Mouse (Mus musculus): ENCODE data around the gene Phlda2. TPM values are rescaled to one million over a fixed set of nuclear protein-coding genes. Genes with fewer than 3 reads are reported as not detected.

Gene Phlda2
- total and polyA plus RNA-seq, 2 experiments from 2014 or later = not detected

DNA sequence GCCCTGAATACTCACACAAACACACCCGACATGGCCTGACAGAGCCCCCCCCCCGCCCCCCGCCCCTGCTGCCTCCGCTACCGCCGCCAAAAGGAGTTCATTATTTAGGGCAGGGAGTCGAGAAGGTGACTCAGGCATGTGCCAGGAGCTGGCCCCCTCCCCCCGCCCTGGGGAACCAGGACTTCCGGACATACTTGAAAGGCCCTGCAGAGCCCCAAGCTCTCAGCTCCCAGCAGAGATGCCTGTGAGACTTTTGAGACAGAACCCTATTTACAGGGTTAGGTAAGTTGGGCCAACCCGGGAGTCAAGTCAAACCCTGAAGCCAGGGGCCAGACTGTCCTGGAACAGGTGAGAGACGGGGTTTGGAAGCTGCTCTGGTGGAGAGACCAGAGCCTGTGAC, 41.0 kb downstream of the Phlda2 start:
- H3K36me3 ChIP-seq (replicated peaks; ENCODE audit: control insufficient read depth, insufficient read depth, low read length) = no peaks in the 10 kb centered on the region
- ATAC-seq (ENCODE audit: insufficient read depth, low read depth) (no peak), DNase-seq (ENCODE audit: low spot score) (no peak)
- no peak overlapping the region for H3K27ac ChIP-seq (ENCODE audit: low read depth)
- H3K4me3 ChIP-seq (ENCODE audit: low read depth, low read length) = no peak overlapping the region
- WGBS = 47% methylated on average over 11 of the region's 11 CpGs
- H3K4me1 ChIP-seq (ENCODE audit: control insufficient read depth, insufficient read depth) = peaks cover 14% of the 10 kb centered on the region; the same call in 1 of the 2 replicates
- H3K9ac ChIP-seq (replicated peaks; ENCODE audit: low read depth, low read length) = no peak overlapping the region
- TF ChIP-seq CTCF (IDR thresholded peaks at IDR 0.05; ENCODE audit: low read depth) (no peak), EP300 (IDR thresholded peaks at IDR 0.05; ENCODE audit: low read depth) (no peak)
- H3K9me3 ChIP-seq (replicated peaks; ENCODE audit: control insufficient read depth, low read length) = no peaks in the 10 kb centered on the region
- H3K4me2 ChIP-seq (ENCODE audit: low read depth, low read length) = no peak overlapping the region
- 0 out of 2 replicates have a peak, but pooled peaks cover 5% of the 10 kb centered on the region for H3K27me3 ChIP-seq (ENCODE audit: control insufficient read depth, insufficient read depth, low read length)

DNA sequence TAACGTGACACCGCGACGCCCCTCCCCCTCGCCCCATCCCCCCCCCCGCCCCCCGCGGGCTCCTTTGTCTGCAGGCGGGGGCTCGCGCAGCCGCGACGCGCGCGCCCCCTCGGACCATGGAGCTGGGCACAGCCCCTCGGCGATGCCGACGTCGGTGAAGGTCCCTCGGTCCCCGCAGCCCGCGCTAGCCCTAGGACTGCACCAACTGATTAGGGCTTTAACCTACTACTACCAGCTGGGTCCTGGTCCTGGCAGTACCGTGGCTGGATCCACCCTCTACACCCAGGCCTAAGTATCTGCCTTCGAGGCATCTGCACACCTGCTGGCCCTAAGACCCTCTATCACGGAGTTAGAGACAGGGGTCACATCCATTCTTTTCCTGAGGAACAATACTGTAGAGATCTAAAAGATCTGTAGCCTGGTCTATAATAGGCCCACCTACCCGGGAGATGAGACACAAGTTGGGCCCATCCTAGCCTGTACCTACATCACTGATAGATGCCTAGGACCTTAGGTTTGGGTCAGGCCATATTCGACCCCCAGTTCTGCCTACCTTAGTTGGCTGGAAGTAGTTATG, 41.6 kb downstream of the Phlda2 start:
- Histone ChIP-seq H3K27ac (ENCODE audit: low read depth) (no peak overlapping the region), H3K27me3 (ENCODE audit: control insufficient read depth, insufficient read depth, low read length) (0 out of 2 replicates have a peak, but pooled peaks cover 5% of the 10 kb centered on the region), H3K9me3 (replicated peaks; ENCODE audit: control insufficient read depth, low read length) (no peaks in the 10 kb centered on the region), H3K4me2 (ENCODE audit: low read depth, low read length) (peak overlapping the region; percentile 82), H3K9ac (replicated peaks; ENCODE audit: low read depth, low read length) (no peak overlapping the region), H3K4me1 (ENCODE audit: control insufficient read depth, insufficient read depth) (peaks cover 14% of the 10 kb centered on the region; the same call in 1 of the 2 replicates), H3K4me3 (ENCODE audit: low read depth, low read length) (peak overlapping the region; percentile 64), H3K36me3 (replicated peaks; ENCODE audit: control insufficient read depth, insufficient read depth, low read length) (no peaks in the 10 kb centered on the region)
- ATAC-seq (ENCODE audit: insufficient read depth, low read depth) = peak; percentile 18
- DNase-seq (ENCODE audit: low spot score) = no peak
- TF ChIP-seq EP300 (IDR thresholded peaks at IDR 0.05; ENCODE audit: low read depth) (no peak), CTCF (IDR thresholded peaks at IDR 0.05; ENCODE audit: low read depth) (no peak)
- WGBS = 36% methylated on average over 21 of the region's 32 CpGs

DNA sequence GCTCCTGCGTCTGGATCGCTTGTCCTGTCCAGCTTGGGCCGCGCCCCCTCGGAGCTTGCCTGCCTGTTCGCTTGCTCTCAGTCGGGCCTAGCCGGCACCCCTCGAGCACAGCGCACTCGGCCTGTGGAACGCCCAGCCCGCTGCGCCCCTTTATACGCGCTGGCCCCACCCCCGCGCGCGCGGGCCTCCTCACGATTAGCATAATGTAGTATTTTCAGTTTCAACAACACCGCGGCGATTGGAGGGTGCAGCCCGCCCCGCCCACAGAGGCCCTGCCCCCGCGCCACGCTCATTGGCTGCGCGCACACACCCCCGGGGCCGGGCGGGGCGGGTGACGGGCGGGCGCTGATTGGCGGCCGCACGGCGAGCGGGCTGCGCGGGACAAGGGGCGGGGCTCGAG, 42.1 kb downstream of the Phlda2 start, which contains the start of gene Cdkn1c:
Gene Cdkn1c, minus strand, starts transcription at position 177 of the 400 bp plus-strand sequence.
- ATAC-seq (ENCODE audit: insufficient read depth, low read depth) (peak; percentile 89), DNase-seq (ENCODE audit: low spot score) (peak; percentile 88)
- Histone ChIP-seq H3K9me3 (replicated peaks; ENCODE audit: control insufficient read depth, low read length) (no peaks in the 10 kb centered on the region), H3K36me3 (replicated peaks; ENCODE audit: control insufficient read depth, insufficient read depth, low read length) (no peaks in the 10 kb centered on the region), H3K4me1 (ENCODE audit: control insufficient read depth, insufficient read depth) (peaks cover 14% of the 10 kb centered on the region; the same call in 1 of the 2 replicates), H3K4me2 (ENCODE audit: low read depth, low read length) (peak within 1 kb of the TSS; percentile 82), H3K27ac (ENCODE audit: low read depth) (peak within 1 kb of the TSS; percentile 61), H3K27me3 (ENCODE audit: control insufficient read depth, insufficient read depth, low read length) (0 out of 2 replicates have a peak, but pooled peaks cover 5% of the 10 kb centered on the region), H3K9ac (replicated peaks; ENCODE audit: low read depth, low read length) (peak within 1 kb of the TSS; percentile 59), H3K4me3 (ENCODE audit: low read depth, low read length) (peak within 1 kb of the TSS; percentile 64)
- WGBS = 25% methylated on average over 47 of the region's 48 CpGs
- TF ChIP-seq CTCF (IDR thresholded peaks at IDR 0.05; ENCODE audit: low read depth) (no peak), EP300 (IDR thresholded peaks at IDR 0.05; ENCODE audit: low read depth) (no peak)

DNA sequence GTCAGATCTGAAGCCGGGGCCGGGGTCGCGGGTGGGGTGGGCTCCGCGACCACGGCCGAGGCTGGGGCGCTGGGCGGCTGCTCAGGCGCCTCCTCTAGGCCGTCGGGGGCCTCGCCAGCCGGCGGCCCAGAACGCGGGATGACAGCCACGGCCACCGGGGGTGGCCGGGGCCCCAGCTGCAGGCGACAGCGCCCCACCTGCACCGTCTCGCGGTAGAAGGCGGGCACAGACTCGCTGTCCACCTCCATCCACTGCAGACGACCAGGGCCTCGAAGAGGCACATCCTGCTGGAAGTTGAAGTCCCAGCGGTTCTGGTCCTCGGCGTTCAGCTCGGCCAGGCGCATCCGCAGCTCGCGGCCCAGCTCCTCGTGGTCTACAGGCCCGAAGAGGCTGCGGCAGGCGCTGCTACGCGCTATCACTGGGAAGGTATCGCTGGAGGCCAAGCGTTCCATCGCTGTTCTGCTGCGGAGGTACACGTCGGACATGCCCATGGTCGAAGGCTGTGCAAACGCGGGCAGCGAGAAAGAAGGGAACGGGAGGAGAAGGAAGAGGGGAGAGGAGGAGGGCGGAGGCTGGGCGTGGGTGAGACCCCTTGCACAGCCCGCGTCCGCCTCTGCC, 42.6 kb downstream of the Phlda2 start:
- TF ChIP-seq EP300 (IDR thresholded peaks at IDR 0.05; ENCODE audit: low read depth) = no peak
- TF ChIP-seq CTCF (IDR thresholded peaks at IDR 0.05; ENCODE audit: low read depth) = no peak
- peak overlapping the region; percentile 59 for H3K9ac ChIP-seq (replicated peaks; ENCODE audit: low read depth, low read length)
- peak overlapping the region; percentile 64 for H3K4me3 ChIP-seq (ENCODE audit: low read depth, low read length)
- WGBS = 32% methylated on average over 53 of the region's 60 CpGs
- DNase-seq (ENCODE audit: low spot score) (no peak), ATAC-seq (ENCODE audit: insufficient read depth, low read depth) (0 out of 2 replicates have a peak, but pooled peaks have one; percentile 0)
- peak overlapping the region; percentile 82 for H3K4me2 ChIP-seq (ENCODE audit: low read depth, low read length)
- H3K27me3 ChIP-seq (ENCODE audit: control insufficient read depth, insufficient read depth, low read length) = 0 out of 2 replicates have a peak, but pooled peaks cover 5% of the 10 kb centered on the region
- H3K9me3 ChIP-seq (replicated peaks; ENCODE audit: control insufficient read depth, low read length) = no peaks in the 10 kb centered on the region
- H3K4me1 ChIP-seq (ENCODE audit: control insufficient read depth, insufficient read depth) = peaks cover 14% of the 10 kb centered on the region; the same call in 1 of the 2 replicates
- H3K36me3 ChIP-seq (replicated peaks; ENCODE audit: control insufficient read depth, insufficient read depth, low read length) = no peaks in the 10 kb centered on the region
- peak overlapping the region; percentile 61; the same call in 1 of the 2 replicates for H3K27ac ChIP-seq (ENCODE audit: low read depth)

DNA sequence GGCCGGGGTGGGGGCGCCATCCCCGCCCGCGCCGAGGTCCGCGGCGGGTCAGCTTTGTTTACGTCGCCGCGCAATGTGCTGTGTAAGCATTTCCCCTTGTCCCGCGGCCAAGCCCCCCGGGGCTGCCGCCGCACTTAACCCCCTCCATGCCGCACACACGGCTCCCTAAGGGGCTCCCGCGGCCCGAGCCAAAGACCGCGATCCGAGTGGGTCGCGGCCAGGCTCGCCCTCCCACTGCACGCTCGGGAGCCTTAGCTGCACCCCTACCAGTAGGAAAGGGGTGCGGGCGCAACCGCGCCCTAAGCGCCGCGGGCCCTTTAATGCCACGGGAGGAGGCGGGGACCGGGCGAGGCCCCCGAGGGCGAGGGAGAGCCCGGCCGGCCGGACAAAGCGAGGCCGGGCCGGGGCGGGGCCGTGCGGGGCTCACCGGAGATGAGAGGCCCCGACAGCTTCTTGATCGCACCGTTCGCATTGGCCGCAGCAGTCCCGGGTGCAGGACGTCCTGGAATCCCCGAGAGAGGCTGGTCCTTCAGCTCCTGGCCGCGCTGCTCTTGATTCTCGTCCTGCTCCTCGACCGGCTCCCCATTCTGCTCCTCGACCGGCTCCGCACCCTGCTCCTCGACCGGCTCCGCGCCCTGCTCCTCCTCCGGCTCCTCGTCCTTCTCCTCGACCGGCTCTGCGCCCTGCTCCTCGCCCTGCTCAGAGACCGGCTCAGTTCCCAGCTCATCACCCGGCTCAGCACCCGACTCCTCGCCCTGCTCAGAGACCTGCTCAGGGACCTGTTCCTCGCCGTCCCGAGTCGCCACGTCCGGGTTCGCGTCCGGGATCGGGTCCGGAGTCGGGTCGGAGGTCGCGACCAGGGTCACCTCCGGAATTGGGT, 43.4 kb downstream of the Phlda2 start:
- Histone ChIP-seq H3K4me3 (ENCODE audit: low read depth, low read length) (peak overlapping the region; percentile 64), H3K27me3 (ENCODE audit: control insufficient read depth, insufficient read depth, low read length) (0 out of 2 replicates have a peak, but pooled peaks cover 5% of the 10 kb centered on the region), H3K9ac (replicated peaks; ENCODE audit: low read depth, low read length) (peak overlapping the region; percentile 59), H3K27ac (ENCODE audit: low read depth) (peak overlapping the region; percentile 61), H3K4me1 (ENCODE audit: control insufficient read depth, insufficient read depth) (peaks cover 10% of the 10 kb centered on the region; the same call in 1 of the 2 replicates), H3K36me3 (replicated peaks; ENCODE audit: control insufficient read depth, insufficient read depth, low read length) (no peaks in the 10 kb centered on the region), H3K4me2 (ENCODE audit: low read depth, low read length) (peak overlapping the region; percentile 82), H3K9me3 (replicated peaks; ENCODE audit: control insufficient read depth, low read length) (no peaks in the 10 kb centered on the region)
- DNase-seq (ENCODE audit: low spot score) (peak; percentile 28), ATAC-seq (ENCODE audit: insufficient read depth, low read depth) (peak; percentile 12; the same call in 1 of the 2 replicates)
- TF ChIP-seq EP300 (IDR thresholded peaks at IDR 0.05; ENCODE audit: low read depth) = no peak
- 23% methylated on average over 93 of the region's 100 CpGs for WGBS
